Mouse (Mus musculus) hindbrain, embryonic 11.5 days (tissue): ENCODE results near the gene Mypop. TPM values are rescaled to one million over a fixed set of nuclear protein-coding genes. Genes with fewer than 3 reads are reported as not detected.

Source experiments
- ATAC-seq: fragments of 200-750 bp; cut with Nextera tagmentation; 2 replicates; pipeline ENCODE4 v1.8.0; 2017; ENCODE audit warnings: mild to moderate bottlenecking, moderate TSS enrichment, moderate library complexity; ENCODE audit not compliant: low FRiP score
- DNase-seq: peaks from one replicate; pipeline ENCODE4 v3.0.0-alpha.2; 2015; ENCODE audit warnings: low spot score
- H3K27ac ChIP-seq: fragments of 300-500 bp; sonication (generic); 2 replicates; pipeline ENCODE4 v1.5.1; 2014; ENCODE audit warnings: mild to moderate bottlenecking, low read depth, low read length
- H3K27me3 ChIP-seq: fragments of 300-500 bp; sonication (generic); 2 replicates; pipeline ENCODE4 v1.6.1; 2014; ENCODE audit warnings: mild to moderate bottlenecking, low read length, moderate library complexity, mixed read lengths; ENCODE audit not compliant: control insufficient read depth, insufficient read depth
- H3K36me3 ChIP-seq: fragments of 300-500 bp; sonication (generic); 2 replicates; pipeline ENCODE4 v1.6.1; 2014; ENCODE audit warnings: mild to moderate bottlenecking, low read length, moderate library complexity, mixed read lengths; ENCODE audit not compliant: control insufficient read depth, insufficient read depth
- H3K4me1 ChIP-seq: fragments of 300-500 bp; sonication (generic); replicated peaks from 2 replicates; pipeline ENCODE4 v1.6.1; 2014; ENCODE audit warnings: low read length, mixed read lengths; ENCODE audit not compliant: control insufficient read depth, insufficient read depth
- H3K4me2 ChIP-seq: fragments of 300-500 bp; sonication (generic); replicated peaks from 2 replicates; pipeline ENCODE4 v1.6.1; 2014; ENCODE audit warnings: mild to moderate bottlenecking, low read depth, low read length
- H3K4me3 ChIP-seq: fragments of 300-500 bp; sonication (generic); 2 replicates; pipeline ENCODE4 v1.5.1; 2014; ENCODE audit warnings: low read depth, low read length
- H3K9ac ChIP-seq: fragments of 300-500 bp; sonication (generic); 2 replicates; pipeline ENCODE4 v1.6.1; 2014; ENCODE audit warnings: low read depth, low read length
- H3K9me3 ChIP-seq: fragments of 300-500 bp; sonication (generic); 2 replicates; pipeline ENCODE4 v1.6.1; 2016; ENCODE audit warnings: low read length; ENCODE audit not compliant: control insufficient read depth
- WGBS: fragments of 180-500 bp; shearing (Covaris S2); extraction: QIAGEN DNeasy Blood & Tissue Kit; methylation state at CpG from one replicate; pipeline ENCODE4 v1.1.7; 2014; 5-methylcytosine and 5-hydroxymethylcytosine counted together
- polyA plus RNA-seq: library from polyadenylated mRNA; unstranded; fragments of >200 nt; fragmentation: Nextera tagmentation; extraction: Ambion mirVana; gene quantifications from 2 replicates; pipeline ENCODE4 v1.2.1, GENCODE M21; 2014

Gene Mypop
- polyA plus RNA-seq, 1 experiment from 2014 or later = 4.6 TPM

GRCm38 (mm10) chr7:19004631-19005079 is 13.6 kb downstream of the Mypop start:
- Histone ChIP-seq H3K4me2 (peak overlapping the region; percentile 99), H3K9me3 (no peaks in the 10 kb centered on the region), H3K27me3 (no peaks in the 10 kb centered on the region), H3K4me1 (peaks cover 12% of the 10 kb centered on the region), H3K27ac (peak overlapping the region; percentile 90), H3K9ac (peak overlapping the region; percentile 92), H3K36me3 (peaks cover 4% of the 10 kb centered on the region; the same call in 1 of the 2 replicates), H3K4me3 (peak overlapping the region; percentile 84)
- DNase-seq (no peak), ATAC-seq (peak; percentile 1; the same call in 1 of the 2 replicates)
- WGBS = 8% methylated on average over 28 of the region's 34 CpGs

GRCm38 (mm10) chr7:19005417-19006121 is 14.5 kb downstream of the Mypop start:
- H3K4me2 ChIP-seq = peak overlapping the region; percentile 99
- no peak for ATAC-seq
- DNase-seq = no peak
- H3K27ac ChIP-seq = no peak overlapping the region
- H3K9ac ChIP-seq = no peak overlapping the region
- H3K36me3 ChIP-seq = peaks cover 4% of the 10 kb centered on the region; the same call in 1 of the 2 replicates
- 83% methylated on average over 33 of the region's 34 CpGs for WGBS
- H3K4me3 ChIP-seq = peak overlapping the region; percentile 84; the same call in 1 of the 2 replicates
- H3K9me3 ChIP-seq = no peaks in the 10 kb centered on the region
- H3K4me1 ChIP-seq = peaks cover 12% of the 10 kb centered on the region
- no peaks in the 10 kb centered on the region for H3K27me3 ChIP-seq

- no peak for ATAC-seq
- Histone ChIP-seq H3K27me3 (no peaks in the 10 kb centered on the region), H3K4me1 (peaks cover 12% of the 10 kb centered on the region), H3K4me2 (no peak overlapping the region), H3K27ac (no peak overlapping the region), H3K4me3 (no peak overlapping the region), H3K9ac (no peak overlapping the region), H3K36me3 (peaks cover 4% of the 10 kb centered on the region; the same call in 1 of the 2 replicates), H3K9me3 (no peaks in the 10 kb centered on the region)
- DNase-seq = peak; percentile 92
- 10% methylated on average over 12 of the region's 12 CpGs for WGBS
Observed at GRCm38 (mm10) chr7:19006476-19006875, 15.4 kb downstream of the Mypop start.

GRCm38 (mm10) chr7:19007026-19007977 is 16.3 kb downstream of the Mypop start:
- no peak overlapping the region for H3K4me2 ChIP-seq

GRCm38 (mm10) chr7:19010581-19010980 is 19.5 kb downstream of the Mypop start:
- H3K27me3 ChIP-seq = no peaks in the 10 kb centered on the region
- H3K36me3 ChIP-seq = peaks cover 1% of the 10 kb centered on the region; the same call in 1 of the 2 replicates
- no peak for DNase-seq
- no peaks in the 10 kb centered on the region for H3K9me3 ChIP-seq
- peaks cover 2% of the 10 kb centered on the region; the same call in 1 of the 2 replicates for H3K4me1 ChIP-seq
- H3K27ac ChIP-seq = no peak overlapping the region
- H3K9ac ChIP-seq = no peak overlapping the region
- H3K4me3 ChIP-seq = no peak overlapping the region
- no peak for ATAC-seq
- 84% methylated on average over 7 of the region's 7 CpGs for WGBS
- no peak overlapping the region for H3K4me2 ChIP-seq

More at GRCm38 (mm10) chr7:19007026-19007977, 16.3 kb downstream of the Mypop start:
- DNase-seq (no peak), ATAC-seq (no peak)
- peaks cover 4% of the 10 kb centered on the region; the same call in 1 of the 2 replicates for H3K36me3 ChIP-seq
- no peak overlapping the region for H3K9ac ChIP-seq
- H3K9me3 ChIP-seq = no peaks in the 10 kb centered on the region
- no peak overlapping the region for H3K4me3 ChIP-seq
- H3K27ac ChIP-seq = no peak overlapping the region
- no peaks in the 10 kb centered on the region for H3K27me3 ChIP-seq
- H3K4me1 ChIP-seq = peaks cover 12% of the 10 kb centered on the region
- 75% methylated on average over 13 of the region's 13 CpGs for WGBS

- Histone ChIP-seq H3K4me2 (peak overlapping the region; percentile 37), H3K4me1 (no peaks in the 10 kb centered on the region; the same call in 1 of the 2 replicates), H3K36me3 (no peaks in the 10 kb centered on the region), H3K27me3 (no peaks in the 10 kb centered on the region), H3K27ac (no peak overlapping the region), H3K9me3 (no peaks in the 10 kb centered on the region), H3K9ac (peak overlapping the region; percentile 69), H3K4me3 (peak overlapping the region; percentile 26)
- ATAC-seq = peak; percentile 31
- DNase-seq = peak; percentile 37
- 3% methylated on average over 28 of the region's 31 CpGs for WGBS
Observed at GRCm38 (mm10) chr7:19012025-19012621, 21.1 kb downstream of the Mypop start.

- DNase-seq (no peak), ATAC-seq (no peak)
- Histone ChIP-seq H3K9ac (no peak overlapping the region), H3K27ac (no peak overlapping the region), H3K4me1 (no peaks in the 10 kb centered on the region; the same call in 1 of the 2 replicates), H3K27me3 (no peaks in the 10 kb centered on the region), H3K4me2 (no peak overlapping the region), H3K9me3 (no peaks in the 10 kb centered on the region), H3K4me3 (no peak overlapping the region), H3K36me3 (no peaks in the 10 kb centered on the region)
- WGBS = 51% methylated on average over 2 of the region's 2 CpGs
Observed at GRCm38 (mm10) chr7:19012882-19013281, 21.8 kb downstream of the Mypop start.

- DNase-seq (no peak), ATAC-seq (no peak)
- Histone ChIP-seq H3K4me2 (no peak overlapping the region), H3K36me3 (no peaks in the 10 kb centered on the region), H3K4me1 (no peaks in the 10 kb centered on the region; the same call in 1 of the 2 replicates), H3K9me3 (no peaks in the 10 kb centered on the region), H3K27ac (no peak overlapping the region), H3K27me3 (no peaks in the 10 kb centered on the region), H3K9ac (no peak overlapping the region), H3K4me3 (no peak overlapping the region)
- 66% methylated on average over 15 of the region's 15 CpGs for WGBS
Observed at GRCm38 (mm10) chr7:19014452-19014851, 23.4 kb downstream of the Mypop start.
